Mouse (Mus musculus): ENCODE data around the gene Cd47.

Gene Cd47

GRCm38 (mm10) chr16:49947610-49948009 lies 147.3 kb downstream of the Cd47 start:
- DNase-seq (ENCODE audit: low read depth, low spot score) = no peak

GRCm38 (mm10) chr16:49948287-49948686 lies 148.0 kb downstream of the Cd47 start:
- no peak for DNase-seq (ENCODE audit: low read depth, low spot score)

GRCm38 (mm10) chr16:49949261-49949660 lies 148.9 kb downstream of the Cd47 start:
- DNase-seq (ENCODE audit: low read depth, low spot score) = no peak

GRCm38 (mm10) chr16:49950340-49950739 lies 150.0 kb downstream of the Cd47 start:
- DNase-seq (ENCODE audit: low read depth, low spot score) = no peak

GRCm38 (mm10) chr16:49951288-49951691 lies 151.0 kb downstream of the Cd47 start:
- DNase-seq (ENCODE audit: low read depth, low spot score) = peak; percentile 57

- DNase-seq (ENCODE audit: low read depth, low spot score) = no peak
Observed at GRCm38 (mm10) chr16:49951925-49952523, 151.7 kb downstream of the Cd47 start.

- no peak for DNase-seq (ENCODE audit: low read depth, low spot score)
Observed at GRCm38 (mm10) chr16:49953817-49954216, 153.5 kb downstream of the Cd47 start.

- no peak for DNase-seq (ENCODE audit: low read depth, low spot score)
Observed at GRCm38 (mm10) chr16:49954909-49955308, 154.6 kb downstream of the Cd47 start.

- no peak for DNase-seq (ENCODE audit: low read depth, low spot score)
Observed at GRCm38 (mm10) chr16:49955325-49955724, 155.0 kb downstream of the Cd47 start.

- no peak for DNase-seq (ENCODE audit: low read depth, low spot score)
Observed at GRCm38 (mm10) chr16:49955952-49956351, 155.6 kb downstream of the Cd47 start.

- no peak for DNase-seq (ENCODE audit: low read depth, low spot score)
Observed at GRCm38 (mm10) chr16:49956531-49957302, 156.4 kb downstream of the Cd47 start.

GRCm38 (mm10) chr16:49958900-49959436 lies 158.6 kb downstream of the Cd47 start:
- DNase-seq (ENCODE audit: low read depth, low spot score) = no peak

GRCm38 (mm10) chr16:49962305-49962704 lies 162.0 kb downstream of the Cd47 start:
- no peak for DNase-seq (ENCODE audit: low read depth, low spot score)

GRCm38 (mm10) chr16:49964321-49964986 lies 164.1 kb downstream of the Cd47 start:
- no peak for DNase-seq (ENCODE audit: low read depth, low spot score)

All from brain, adult 2 months (tissue).